Mouse (Mus musculus) regulatory T cell (primary cell): ENCODE measurements around the gene Stard13.

Source experiments
- in situ Hi-C: fragments of 300-600 bp; cut with MboI, MseI; formaldehyde crosslinking; loops from one replicate; pipeline ENCODE4 v1.15.1; 2025; ENCODE audit warnings: high pct_unique_total_duplicates

The Stard13 gene

GRCm38 (mm10) chr5:151057716-151058115 is 175.9 kb downstream of the Stard13 start:
- in situ Hi-C loops: no loop called here

GRCm38 (mm10) chr5:151056920-151057294 is 176.7 kb downstream of the Stard13 start:
- in situ Hi-C loops: no loop called here

GRCm38 (mm10) chr5:151056255-151056919 is 177.2 kb downstream of the Stard13 start:
- in situ Hi-C loops: no loop called here

- in situ Hi-C loops: no loop called here
Measured at GRCm38 (mm10) chr5:151055426-151056090, 178.1 kb downstream of the Stard13 start.

GRCm38 (mm10) chr5:151054743-151055114 is 178.9 kb downstream of the Stard13 start:
- in situ Hi-C loops: no loop called here

- in situ Hi-C loops: no loop called here
Measured at GRCm38 (mm10) chr5:151054100-151054742, 179.4 kb downstream of the Stard13 start.

GRCm38 (mm10) chr5:151053190-151053589 is 180.4 kb downstream of the Stard13 start:
- in situ Hi-C loops: no loop called here

- in situ Hi-C loops: no loop called here
Measured at GRCm38 (mm10) chr5:151052331-151052730, 181.3 kb downstream of the Stard13 start.

GRCm38 (mm10) chr5:151047488-151047887 is 186.1 kb downstream of the Stard13 start:
- in situ Hi-C loops: no loop called here

- in situ Hi-C loops: no loop called here
Measured at GRCm38 (mm10) chr5:151046917-151047316, 186.7 kb downstream of the Stard13 start.

GRCm38 (mm10) chr5:151046131-151046530 is 187.5 kb downstream of the Stard13 start:
- in situ Hi-C loops: no loop called here

- in situ Hi-C loops: loop anchor here (5.0 kb wide), 1 partner anchor 51 kb away; no protein-coding TSS in a partner anchor
Measured at GRCm38 (mm10) chr5:151042911-151043310, 190.7 kb downstream of the Stard13 start.

- in situ Hi-C loops: no loop called here
Measured at GRCm38 (mm10) chr5:151037871-151038270, 195.8 kb downstream of the Stard13 start.

GRCm38 (mm10) chr5:151034715-151035512 is 198.7 kb downstream of the Stard13 start:
- in situ Hi-C loops: no loop called here

GRCm38 (mm10) chr5:151028906-151029305 is 204.7 kb downstream of the Stard13 start:
- in situ Hi-C loops: no loop called here

GRCm38 (mm10) chr5:151027171-151027570 is 206.5 kb downstream of the Stard13 start:
- in situ Hi-C loops: no loop called here

- in situ Hi-C loops: no loop called here
Measured at GRCm38 (mm10) chr5:151026069-151026468, 207.6 kb downstream of the Stard13 start.

GRCm38 (mm10) chr5:151024483-151024882 is 209.2 kb downstream of the Stard13 start:
- in situ Hi-C loops: no loop called here

GRCm38 (mm10) chr5:151023461-151023860 is 210.2 kb downstream of the Stard13 start:
- in situ Hi-C loops: no loop called here

GRCm38 (mm10) chr5:151022939-151023338 is 210.7 kb downstream of the Stard13 start:
- in situ Hi-C loops: no loop called here

- in situ Hi-C loops: no loop called here
Measured at GRCm38 (mm10) chr5:151022026-151022425, 211.6 kb downstream of the Stard13 start.

- in situ Hi-C loops: no loop called here
Measured at GRCm38 (mm10) chr5:151020831-151021230, 212.8 kb downstream of the Stard13 start.
